Mouse (Mus musculus) kidney, postnatal 36 days (tissue): ENCODE measurements at regions not wholly inside any gene's neighbourhood (a gene's known extent, or its start where the extent isn't known, plus 50 kb on each side); places are given as distances from the start of the nearest gene placed in this dataset.

ENCODE experiments used
- DNase-seq, 2 experiments: peaks; one replicate each; pipeline ENCODE4 v3.0.0; 2021 to 2022; ENCODE audit warnings: mixed read lengths in 2 of 2

DNA sequence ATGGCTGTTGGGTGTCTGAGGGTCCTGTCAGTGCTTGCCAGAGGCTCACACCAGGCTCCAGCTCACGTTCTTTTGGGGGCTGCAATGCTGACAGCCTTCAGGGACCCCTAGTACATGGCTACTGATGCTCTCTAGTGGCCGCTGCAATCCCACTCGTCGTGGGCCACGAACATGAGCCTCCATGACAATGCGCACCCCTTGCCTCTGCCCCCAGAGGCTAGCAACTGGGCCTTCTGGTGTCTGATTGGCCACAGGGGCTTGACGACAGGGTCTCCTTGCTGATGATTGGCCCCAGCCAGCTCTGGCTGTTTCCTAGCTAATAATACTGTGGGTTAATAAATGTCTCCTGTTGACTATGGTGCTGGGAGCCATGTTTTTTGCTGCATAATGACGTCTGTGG lies 61.1 kb downstream of the Rtl1 start:
- DNase-seq = no peak

- DNase-seq = no peak
Observed at GRCm38 (mm10) chr12:109538641-109539040, 61.5 kb downstream of the Rtl1 start.

DNA sequence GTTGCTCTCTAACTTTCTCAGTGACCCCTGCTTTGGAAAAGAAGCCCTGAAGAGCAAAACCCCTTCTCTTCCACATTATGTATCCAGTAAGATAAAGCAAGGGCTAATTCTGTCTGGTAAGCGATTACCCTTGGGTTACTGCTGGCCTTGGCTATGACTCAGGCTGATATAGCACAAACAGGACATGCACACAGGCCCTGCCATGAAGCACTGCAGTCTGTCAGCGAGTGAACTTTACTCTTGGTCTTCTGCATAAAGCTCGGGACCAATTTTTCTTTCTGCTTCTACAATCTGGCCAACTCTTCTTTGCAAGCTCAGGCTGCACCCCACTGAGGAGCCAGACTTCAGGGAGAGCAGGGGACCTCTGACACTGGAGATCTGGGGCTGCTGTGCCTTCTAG lies 63.6 kb downstream of the Rtl1 start:
- no peak for DNase-seq

- no peak for DNase-seq
Observed at GRCm38 (mm10) chr12:109532392-109532791, 67.7 kb downstream of the Rtl1 start.

DNA sequence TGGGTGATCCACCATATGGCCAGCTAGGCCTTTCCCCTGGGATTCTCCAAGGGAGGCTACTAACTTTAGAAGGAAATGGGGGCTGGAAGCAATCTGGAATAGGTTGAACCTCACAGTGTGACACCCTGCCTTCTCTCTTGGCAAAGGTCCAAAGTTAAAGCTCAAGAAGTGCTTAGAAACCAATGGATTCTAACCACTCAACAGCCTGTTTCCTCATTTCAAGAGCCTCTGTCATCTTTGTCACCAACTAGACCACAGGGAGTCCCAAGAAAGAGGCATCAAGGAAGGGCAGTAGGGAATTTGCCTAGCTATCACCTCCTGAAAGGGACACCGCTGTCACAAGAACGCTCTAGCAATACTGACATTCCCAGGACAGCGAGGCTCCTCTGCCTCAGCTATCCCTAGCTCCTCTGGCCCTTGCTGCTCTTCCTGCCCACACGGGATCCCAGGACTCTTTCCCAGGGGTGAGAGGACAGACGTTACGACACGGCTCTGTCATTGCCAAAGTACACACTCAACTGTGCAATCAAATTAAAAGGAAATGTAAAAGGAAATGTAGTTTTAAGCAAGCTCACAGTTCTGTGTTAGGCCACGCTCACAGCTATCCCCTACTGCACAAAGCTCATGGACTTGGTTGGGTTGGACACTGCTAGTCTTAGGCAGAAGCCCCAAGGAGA lies 68.6 kb downstream of the Rtl1 start:
- no peak for DNase-seq

- DNase-seq = no peak
Observed at GRCm38 (mm10) chr12:109530215-109531050, 69.7 kb downstream of the Rtl1 start.

DNA sequence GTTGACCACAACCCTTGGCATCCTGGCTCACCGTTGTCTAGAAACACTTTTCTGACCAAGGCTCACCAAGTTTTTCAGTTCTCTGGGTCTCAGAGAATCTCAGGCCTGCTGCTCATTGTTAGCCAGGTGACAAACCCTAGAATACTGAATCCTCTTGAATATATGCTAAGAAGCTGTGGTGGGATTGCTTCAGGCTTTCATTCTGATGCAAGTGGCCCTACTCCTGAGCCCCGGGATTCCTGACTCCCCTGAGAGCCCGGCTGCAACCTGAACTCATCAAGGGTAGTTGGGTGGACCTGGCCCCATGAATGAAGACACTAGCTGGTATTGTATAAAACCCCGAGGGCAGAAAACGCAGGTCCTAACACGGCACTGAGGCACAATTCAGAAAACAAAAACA lies 70.6 kb downstream of the Rtl1 start:
- DNase-seq = no peak

- DNase-seq = no peak
Observed at GRCm38 (mm10) chr12:109528966-109529365, 71.2 kb downstream of the Rtl1 start.

- peak; percentile 21 to 53 for DNase-seq
Observed at GRCm38 (mm10) chr12:109528263-109528545, 71.9 kb downstream of the Rtl1 start.

DNA sequence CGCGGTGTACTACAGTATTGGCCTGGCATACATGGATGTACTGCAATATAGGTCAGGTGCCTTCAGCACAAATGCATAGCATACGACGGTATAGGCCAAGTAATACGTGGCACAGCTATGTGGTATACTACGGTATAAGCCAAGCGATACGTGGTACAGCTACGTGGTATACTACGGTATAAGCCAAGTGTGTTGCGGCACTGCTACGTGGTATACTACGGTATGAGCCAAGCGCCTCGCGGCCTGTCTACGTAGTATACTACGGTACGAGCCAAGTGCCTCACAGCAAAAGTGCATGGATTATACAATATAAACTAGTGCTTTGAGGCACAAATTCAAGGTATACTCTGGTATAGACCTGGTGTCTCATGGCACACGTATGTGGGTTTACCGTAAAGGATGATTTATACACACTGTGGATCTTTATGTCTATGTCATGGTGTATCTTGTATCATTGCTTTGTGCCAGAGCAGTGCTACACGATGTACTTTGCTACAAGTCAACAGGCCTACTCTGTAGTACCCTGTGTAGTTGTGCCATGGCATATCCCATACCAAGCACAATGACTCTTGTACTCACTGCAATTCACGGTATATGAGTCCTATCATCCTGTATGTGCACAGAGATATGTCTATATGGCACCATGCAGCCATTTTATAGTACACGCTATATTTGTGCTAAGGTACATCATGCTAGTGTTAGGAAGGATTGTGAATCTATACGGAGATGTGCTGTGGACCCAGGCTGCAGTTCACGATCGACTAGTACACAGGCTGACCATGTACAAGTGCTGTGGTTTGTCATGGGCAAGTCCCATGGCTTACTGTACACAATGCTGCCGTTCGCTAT lies 72.5 kb downstream of the Rtl1 start:
- no peak for DNase-seq

DNA sequence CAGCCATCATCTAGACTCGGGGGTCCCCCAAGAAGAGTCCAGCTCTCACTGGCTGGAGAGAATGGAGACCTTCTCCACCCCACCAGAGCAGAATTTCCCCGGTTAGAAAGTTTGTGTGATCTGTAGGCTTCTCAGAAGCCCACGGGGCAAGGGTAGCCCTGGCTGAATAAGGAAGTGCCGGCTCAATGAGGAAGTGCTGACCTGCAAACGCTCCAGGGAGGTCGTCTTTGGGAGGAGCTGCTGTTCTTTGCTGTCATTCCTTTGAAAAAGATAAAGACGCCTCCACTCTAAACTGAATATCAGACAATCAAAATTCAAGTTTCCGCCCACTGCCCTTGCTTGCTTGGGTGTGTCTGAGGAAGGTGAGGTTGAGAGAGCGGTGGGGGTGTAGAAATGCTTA lies 73.0 kb downstream of the Dlk1 start:
- DNase-seq = no peak

- DNase-seq = no peak
Observed at GRCm38 (mm10) chr12:109521199-109521780, 68.7 kb downstream of the Dlk1 start.

- DNase-seq = no peak
Observed at GRCm38 (mm10) chr12:109520414-109520813, 67.8 kb downstream of the Dlk1 start.

GRCm38 (mm10) chr12:109519838-109520237 lies 67.2 kb downstream of the Dlk1 start:
- no peak for DNase-seq

- no peak for DNase-seq
Observed at GRCm38 (mm10) chr12:109518413-109519021, 65.9 kb downstream of the Dlk1 start.

DNA sequence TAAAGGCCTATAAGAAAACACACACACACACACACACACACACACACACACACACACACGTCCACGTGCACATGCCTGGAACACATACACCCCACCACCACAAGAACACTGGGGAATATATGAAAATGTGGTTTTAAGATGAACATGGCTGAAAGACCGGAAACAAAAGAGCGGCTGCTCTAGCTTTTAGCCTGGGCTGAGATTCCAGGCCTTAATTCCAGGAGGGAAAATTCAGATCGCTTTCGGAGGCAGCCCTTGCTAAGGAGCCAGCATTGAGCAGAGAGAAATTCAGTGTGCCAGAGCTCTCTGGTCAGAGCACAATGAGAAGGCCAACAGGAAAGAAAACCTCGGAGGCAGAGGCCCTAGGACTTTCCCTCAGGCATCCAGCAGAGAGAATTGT lies 65.1 kb downstream of the Dlk1 start:
- no peak for DNase-seq

GRCm38 (mm10) chr12:109516961-109517360 lies 64.3 kb downstream of the Dlk1 start:
- no peak for DNase-seq

GRCm38 (mm10) chr12:109514292-109514818 lies 61.7 kb downstream of the Dlk1 start:
- DNase-seq = no peak
